Mouse (Mus musculus): Measurements from ENCODE around the gene Foxq1. TPM values are rescaled to one million over a fixed set of nuclear protein-coding genes. Genes with fewer than 3 reads are reported as not detected.

Gene Foxq1
- 0.43 and 1.4 TPM in 2 replicates for polyA plus RNA-seq (2012; rRNA removed; ENCODE audit: low replicate concordance)

GRCm38 (mm10) chr13:31555834-31556233, at the start of gene Foxq1:
Gene Foxq1, plus strand, starts transcription at chr13:31556134.

DNA sequence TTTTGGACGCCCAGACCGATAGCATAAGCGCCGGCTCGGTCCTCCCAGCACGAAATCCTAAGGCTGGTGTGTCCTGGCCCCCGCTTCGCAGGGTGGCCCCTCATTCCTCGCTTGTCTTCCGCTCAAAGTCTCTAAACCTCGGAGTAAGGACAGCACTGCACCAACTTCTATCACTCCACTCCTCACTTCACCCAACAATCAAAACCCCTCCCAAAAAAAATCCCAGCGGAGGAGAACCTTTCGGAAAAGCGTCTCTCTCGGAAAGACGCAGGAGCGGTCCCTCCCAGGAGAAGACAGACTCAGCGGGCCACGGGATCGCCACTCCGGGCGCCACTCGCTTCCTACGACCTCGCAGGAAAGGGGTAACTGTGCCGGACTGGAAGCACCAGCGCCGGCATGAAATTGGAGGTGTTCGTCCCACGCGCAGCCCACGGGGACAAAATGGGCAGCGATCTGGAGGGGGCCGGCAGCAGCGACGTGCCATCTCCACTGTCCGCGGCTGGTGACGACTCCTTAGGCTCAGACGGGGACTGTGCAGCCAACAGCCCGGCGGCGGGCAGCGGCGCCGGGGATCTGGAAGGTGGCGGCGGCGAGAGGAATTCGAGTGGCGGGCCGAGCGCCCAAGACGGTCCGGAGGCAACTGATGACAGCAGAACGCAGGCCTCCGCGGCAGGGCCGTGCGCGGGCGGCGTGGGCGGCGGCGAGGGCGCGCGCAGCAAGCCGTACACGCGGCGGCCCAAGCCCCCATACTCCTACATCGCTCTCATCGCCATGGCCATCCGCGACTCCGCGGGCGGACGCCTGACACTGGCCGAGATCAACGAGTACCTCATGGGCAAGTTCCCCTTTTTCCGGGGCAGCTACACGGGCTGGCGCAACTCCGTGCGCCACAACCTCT, 2.8 kb downstream of the Foxq1 start, which contains the start of gene A530084C06Rik:
A530084C06Rik (minus strand) TSS at position 813 of the 898 bp plus-strand sequence.

Other genes starting within 250 kb of the Foxq1 start
- 0.06 and 0.32 TPM in 2 replicates for gene A530084C06Rik, start 3.2 kb downstream of the Foxq1 start, polyA plus RNA-seq (2012; rRNA removed; ENCODE audit: low replicate concordance)
- 0.26 and 0.48 TPM in 2 replicates for gene Foxf2, start 69.7 kb downstream of the Foxq1 start, polyA plus RNA-seq (2012; rRNA removed; ENCODE audit: low replicate concordance)

Data from mammary gland, adult 2 months (tissue).